Mouse (Mus musculus) skeletal muscle tissue, adult 2 months (tissue): Measurements from ENCODE around the gene Cnrip1.
"Not testable (repeated sequence)": the region's sequence is repeated elsewhere in the genome, so short reads cannot be mapped to it uniquely, and the experiment has no call there.

Experiments used
- DNase-seq: peaks from one replicate; pipeline ENCODE4 v3.0.0-alpha.2; 2012; ENCODE audit warnings: low read depth, low spot score

Cnrip1 gene

DNA sequence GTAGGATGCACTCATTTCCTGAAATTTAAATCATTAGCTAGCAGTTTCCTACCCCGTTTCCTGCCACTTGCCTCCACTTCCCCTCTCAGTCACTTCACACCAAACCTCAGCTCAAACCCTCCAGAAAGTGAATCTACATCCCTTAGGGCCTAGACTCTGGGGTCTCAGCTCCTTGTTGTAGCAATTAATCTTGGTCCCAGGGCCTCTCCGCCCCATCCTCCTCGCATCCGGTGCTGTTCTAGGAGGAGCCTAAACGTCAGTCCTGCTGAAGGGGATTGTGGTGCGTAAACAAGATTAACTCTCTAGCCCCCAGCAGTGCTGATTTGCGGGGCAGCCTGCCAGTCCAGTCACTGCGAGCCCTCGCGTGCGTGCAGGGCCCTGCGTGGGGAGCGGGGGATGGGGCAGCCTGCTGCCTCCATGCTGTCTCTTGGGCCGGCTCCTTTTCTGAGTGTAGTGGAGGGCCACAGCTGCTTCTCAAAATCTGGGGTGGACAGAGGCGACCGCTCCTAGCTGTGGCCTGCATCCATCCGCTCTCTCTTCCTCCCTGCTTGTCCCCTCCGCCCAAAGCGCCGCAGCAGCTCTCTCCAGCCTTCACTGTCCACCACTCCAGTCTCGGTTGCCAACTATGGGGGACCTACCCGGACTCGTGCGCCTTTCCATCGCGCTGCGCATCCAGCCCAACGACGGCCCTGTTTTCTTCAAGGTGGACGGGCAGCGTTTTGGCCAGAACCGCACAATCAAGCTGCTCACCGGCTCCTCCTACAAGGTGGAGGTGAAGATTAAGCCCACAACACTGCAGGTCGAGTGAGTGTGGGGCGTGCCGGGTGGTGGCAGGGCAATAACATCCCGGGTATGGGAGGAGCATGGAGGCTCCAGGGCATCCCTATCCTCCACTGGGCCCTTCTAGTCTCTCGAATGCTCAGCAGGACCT, at the start of gene Cnrip1, which contains the start of gene Plek:
Cnrip1 (plus strand) TSS at position 42 of the 931 bp plus-strand sequence.
Plek (minus strand) TSS at position 837 of the 931 bp plus-strand sequence.
- DNase-seq = peak; percentile 50

DNA sequence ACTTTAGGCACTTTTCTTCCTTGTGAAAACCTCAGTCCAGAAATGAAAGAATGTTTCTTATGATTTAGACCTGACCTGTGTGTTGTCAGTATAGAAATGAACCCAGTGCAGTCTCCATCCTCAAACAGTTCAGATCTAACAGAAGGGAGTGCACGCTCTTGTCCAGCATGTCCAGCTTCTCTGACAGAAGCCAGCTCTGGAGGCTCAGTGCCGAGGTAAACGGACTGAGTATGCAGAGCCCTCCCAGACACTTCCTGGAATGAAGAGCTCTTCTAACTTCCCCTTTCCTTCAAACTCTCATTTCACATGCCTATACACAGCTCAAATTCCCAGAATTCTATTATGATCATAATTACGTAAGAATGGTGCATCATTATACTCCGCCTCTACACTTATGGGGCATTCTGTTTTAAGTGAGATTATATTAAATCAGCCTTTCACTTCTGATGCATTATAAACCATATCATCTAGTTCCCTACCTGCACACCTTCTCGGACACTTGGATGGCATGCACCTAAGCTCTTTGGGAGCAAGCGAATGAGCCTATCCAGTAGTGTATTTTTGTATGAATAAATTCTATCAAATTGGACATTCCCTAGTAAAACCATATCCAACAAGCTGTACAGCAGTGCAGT, 48.5 kb upstream of the Cnrip1 start:
- no peak for DNase-seq

DNA sequence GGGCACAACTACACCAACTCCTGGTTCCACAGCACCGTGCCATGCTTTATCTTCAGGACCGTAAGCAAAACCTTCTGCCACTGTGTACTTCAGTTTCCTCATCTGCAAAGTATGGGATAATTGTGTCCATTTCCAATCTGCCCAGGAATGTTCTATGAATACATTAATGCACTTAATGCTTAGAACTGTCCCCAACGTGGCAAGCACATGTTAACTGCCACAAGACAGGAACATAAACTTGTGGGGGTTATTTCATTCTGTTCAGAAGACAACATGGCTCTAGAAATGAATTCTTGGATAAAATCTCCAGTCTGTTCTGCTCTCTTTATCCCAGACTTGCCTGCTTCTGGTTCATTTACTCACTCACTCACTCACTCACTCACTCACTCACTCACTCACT, 47.6 kb upstream of the Cnrip1 start:
- no peak for DNase-seq

DNA sequence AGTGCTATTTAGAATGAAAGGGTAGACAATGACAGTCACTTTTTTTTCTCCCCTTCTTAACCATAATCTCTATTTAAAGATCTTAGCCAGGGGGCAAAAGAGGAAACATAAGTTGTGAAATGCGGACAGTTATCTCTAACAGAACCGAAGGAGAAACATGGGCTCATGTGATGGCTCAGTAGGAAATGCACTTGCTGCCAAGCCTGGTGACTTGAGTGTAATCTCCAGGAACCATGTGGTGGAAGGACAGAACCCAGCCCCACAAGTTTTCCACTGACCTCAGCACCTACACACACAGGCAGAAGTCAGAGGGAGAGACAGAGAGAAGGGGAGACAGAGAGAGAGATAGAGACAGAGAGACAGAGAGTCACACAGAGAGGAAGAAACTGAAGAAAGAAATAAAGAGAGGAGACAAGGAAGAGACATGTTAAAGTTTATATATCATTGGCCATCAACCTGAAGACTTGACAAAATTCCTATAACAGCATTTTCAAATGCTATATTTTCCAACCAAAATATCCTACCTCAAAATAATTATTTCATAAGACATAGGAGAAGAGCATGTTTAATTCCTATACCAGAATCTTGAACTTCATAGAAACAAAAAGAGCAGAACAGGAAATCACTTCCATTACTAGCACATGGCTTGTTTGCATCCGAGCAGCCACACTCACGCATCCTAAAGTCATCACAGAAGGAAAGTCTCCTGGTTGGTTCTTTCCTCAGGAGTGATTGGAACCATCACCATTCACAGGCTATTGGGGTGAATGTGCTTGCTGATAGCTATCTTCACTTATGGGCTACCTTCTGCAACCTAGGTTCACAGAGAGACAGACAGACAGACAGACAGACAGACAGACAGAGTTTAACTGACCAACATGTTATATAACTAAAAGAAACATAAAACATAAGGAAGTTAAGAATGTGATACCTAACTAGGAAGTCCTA, 46.2 kb upstream of the Cnrip1 start:
- peak; percentile 47 for DNase-seq

DNA sequence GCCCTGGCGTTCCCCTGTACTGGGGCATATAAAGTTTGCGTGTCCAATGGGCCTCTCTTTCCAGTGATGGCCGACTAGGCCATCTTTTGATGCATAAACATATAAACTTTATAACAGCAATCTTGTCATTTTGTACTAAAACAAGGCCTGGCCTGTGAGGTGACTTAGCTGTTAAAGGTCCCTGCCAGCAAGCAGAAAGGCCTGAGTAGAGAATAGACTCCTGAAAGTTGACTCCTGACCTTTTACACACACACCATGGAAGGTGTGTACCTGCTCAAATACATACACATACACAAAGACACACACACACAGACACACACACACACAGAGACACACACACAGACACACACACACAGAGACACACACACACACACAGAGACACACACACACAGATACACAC, 44.9 kb upstream of the Cnrip1 start:
- DNase-seq = not testable (repeated sequence)

DNA sequence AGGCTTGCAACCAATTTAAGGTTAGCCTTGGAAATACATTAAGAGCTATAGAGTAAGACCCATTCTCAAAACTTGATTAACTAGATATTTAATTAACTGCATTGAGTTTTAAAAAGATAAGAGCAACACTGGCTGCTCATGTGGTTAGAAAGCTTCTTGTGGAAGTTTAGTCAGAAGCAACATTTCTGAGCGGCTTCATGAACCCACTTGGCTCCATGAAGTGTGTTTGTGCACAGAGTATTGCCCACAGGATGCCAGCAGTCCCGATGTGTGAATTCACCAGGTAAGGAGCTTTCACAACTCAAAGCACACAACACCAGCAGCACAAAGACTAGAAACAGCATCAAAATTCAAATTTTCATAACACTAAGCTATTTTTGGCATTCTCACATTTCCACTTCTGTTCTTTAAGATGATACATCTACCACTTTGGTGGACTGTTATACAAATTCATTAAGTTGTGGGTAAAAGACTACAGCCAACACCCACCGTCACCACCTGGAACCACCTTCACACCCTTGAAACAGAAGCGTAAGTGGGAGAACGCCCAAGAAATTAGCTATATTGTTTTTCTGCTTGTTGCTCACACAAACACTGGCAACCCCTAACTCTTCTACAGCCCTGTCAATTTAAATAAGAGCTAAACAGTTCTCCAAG, 43.7 kb upstream of the Cnrip1 start:
- DNase-seq = no peak

DNA sequence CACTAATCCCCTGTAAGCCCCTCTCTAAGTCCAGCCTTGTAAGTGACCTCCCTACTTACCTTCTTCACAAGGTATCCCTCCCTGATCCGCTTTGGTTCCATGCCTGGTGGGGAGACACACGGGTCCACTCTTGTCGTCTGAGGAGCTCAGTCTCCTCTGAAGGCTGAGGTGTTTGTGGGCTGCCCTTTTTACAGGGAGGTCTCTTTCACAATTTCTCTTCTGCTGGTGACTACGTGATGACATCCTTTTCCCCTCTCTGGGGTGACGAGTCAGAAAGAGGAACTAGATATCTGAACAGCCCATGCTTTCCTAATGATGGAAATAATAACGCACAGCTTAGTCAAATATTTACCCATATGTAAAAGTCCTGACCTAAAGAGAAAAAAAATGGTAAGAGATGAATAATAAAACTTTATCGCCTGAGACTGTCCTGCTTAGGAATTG, 42.9 kb upstream of the Cnrip1 start:
- DNase-seq = peak; percentile 37

DNA sequence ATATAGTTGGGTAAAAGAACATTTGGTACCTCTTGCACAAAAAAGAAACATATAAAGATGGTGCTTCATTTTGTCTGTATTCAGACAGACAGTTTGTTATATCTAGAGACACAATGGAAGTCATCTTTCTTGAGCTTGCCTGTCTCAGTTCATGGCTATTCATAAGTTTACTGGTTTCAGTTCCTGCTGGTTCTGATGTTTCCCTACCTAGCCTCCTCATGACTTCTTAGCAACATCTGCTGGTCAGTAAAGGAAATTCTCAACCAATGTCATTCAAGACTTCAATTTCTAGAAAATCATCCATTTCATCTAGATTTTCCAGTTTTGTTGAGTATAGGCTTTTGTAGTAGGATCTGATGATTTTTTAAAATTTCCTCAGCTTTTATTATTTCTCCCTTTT, 38.4 kb upstream of the Cnrip1 start:
- no peak for DNase-seq

DNA sequence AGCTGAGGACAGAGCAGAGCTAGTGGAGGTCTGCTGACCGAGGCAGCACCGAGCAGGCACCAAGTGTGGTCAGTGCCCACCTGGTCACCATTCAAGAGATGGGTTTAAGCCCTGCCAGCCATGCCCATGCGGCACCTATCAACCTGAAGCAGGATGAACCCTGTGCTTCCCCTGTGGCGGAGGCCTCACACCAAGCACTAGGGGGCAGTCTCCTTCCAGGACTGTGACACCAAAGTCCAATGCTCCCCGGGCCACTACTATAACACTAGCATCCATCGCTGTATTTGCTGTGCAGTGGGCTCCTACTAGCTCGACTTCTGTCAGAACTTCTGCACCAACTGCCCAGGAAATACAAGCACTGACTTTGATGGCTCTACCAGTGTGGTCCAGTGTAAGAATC, 32.1 kb upstream of the Cnrip1 start:
- DNase-seq = no peak

DNA sequence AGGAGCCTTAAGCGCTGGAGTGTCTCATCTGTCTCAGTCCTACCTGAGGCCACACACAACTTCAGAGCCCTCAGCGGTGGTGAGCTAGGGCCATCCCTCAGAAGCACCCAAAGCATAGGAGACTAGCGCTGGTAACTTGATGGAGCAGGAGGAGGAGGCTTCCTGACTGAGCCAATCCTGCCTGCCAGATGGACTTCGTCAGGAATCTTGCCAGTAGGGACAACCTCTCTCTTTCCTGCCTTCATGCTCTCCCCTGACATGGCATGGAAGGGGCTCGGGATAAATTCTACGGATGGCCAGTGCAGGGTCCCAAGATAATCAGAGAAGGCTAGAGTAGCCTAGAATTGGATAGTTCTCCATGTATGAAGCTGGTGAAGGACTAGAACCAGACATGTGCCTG, 28.2 kb upstream of the Cnrip1 start:
- no peak for DNase-seq

DNA sequence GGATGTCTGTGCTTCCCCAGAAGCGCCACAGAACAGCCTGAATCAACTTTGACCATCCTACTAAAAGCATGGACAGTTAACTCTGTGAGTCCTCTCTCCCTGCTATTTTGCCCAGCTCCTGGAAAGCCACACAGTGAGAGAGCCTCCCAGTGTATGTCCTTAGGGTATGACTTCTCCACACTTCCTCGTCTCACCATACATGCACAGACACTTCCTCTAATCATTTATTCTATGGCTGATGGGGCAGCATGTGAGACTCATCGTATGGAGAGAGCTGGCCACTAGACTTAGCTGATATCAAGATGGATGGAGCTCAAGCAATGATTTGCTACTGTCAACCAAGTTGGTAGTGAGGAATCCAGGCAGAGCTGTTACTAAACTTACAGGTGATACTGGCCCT, 27.4 kb upstream of the Cnrip1 start:
- no peak for DNase-seq

DNA sequence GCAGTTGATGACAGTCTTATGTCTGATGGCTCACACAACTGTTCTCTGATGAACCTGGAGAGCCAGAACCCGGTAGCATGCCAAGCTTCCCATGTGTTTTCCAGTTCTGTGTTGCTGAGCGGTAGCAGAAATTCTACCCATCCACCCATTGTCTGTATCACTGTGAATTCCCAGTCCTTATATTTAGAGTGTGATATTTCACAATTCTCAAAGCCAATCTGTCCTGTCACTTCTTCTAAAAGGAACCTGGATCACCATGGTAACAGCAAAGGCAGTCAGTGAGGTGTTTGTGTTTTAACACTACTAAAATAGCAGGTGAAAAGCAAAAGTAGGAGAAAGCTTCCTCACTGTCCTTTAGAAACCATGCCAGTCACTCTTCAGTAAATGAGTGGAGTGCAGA, 5.6 kb upstream of the Cnrip1 start:
- DNase-seq = no peak

DNA sequence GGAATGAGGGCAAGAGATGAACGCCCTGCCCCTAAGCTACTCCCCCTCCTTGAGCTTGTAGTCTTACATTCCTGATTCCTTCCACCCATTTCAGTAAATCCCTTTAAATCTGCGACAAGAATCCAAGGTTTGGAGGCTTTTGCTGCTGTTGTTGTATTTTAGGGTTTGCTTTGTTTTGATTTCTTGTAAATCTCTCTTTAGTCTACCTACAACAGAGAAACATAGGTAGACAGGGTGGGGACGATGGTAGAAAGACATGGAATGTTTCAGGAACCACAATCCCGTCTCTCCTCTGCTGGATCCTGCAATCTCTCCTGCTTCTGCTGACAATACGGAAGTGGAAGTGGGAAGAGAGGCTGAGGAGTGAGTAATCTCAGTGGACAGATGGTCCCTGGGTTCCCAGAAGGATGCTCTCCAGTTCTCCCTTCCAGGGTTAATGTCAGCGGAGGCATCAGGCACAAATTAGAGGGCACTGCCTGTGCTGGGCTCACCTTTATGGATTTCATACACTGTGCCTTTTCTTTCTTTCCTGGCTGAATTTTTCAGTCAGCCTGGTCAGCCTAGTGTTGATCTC, 1.2 kb downstream of the Cnrip1 start:
- DNase-seq = no peak

DNA sequence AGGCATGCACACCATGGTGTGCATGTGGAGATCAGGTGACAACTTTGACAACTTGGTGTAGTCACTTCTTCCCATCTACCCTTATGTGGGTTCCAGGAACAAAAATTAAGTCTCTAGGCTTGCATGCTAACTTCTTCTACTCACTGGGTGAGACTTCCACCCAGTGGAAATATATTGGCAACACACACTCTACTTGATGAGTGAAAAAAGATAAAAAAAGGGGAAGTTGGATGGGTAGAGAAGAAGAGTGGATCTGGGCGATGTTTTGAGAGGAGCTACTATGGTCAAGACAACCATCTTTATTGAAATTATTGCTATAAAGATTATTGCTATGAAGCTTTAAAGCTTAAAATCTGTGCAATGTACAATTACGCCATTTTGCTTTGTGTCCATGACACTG, 18.0 kb downstream of the Cnrip1 start:
- not testable (repeated sequence) for DNase-seq

DNA sequence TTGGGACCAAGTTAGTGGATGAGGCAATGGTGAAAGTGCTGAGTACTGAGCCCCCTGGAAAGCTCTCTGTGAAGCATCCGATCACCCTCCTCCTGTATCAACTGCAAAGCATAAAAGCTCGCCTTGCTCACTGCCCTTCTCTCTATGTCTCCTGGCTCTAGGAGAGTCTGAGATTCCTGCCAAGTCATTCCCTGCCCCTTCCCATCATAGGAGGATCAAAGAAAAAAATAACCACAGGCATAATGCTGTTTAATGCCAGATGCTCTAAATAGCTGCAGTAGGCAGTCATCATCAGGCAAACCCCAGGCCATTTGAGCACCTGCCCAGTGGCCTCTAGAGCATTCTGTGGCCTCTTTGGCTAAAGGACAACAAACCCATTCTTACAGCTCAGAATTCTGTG, 24.3 kb downstream of the Cnrip1 start:
- DNase-seq = peak; percentile 81

DNA sequence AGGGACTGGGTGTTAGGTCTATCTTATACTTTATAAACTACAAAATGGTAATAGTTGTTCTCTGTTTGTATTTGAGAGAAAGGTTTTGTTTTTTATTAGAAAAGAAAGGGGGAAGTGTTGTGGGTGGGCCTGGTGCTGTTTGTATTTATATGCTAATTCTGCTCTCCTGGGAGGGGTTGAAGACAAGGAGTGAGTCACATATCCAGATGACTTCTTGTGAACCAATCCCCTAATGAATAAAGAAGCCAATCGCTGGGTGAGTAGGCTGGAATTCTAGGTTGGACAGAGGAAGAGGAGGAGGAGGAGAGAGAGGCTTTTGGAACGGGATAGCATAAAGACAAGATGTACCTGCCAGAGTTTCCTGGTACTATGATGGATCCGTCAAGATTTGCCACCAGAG, 30.7 kb downstream of the Cnrip1 start:
- DNase-seq = no peak

DNA sequence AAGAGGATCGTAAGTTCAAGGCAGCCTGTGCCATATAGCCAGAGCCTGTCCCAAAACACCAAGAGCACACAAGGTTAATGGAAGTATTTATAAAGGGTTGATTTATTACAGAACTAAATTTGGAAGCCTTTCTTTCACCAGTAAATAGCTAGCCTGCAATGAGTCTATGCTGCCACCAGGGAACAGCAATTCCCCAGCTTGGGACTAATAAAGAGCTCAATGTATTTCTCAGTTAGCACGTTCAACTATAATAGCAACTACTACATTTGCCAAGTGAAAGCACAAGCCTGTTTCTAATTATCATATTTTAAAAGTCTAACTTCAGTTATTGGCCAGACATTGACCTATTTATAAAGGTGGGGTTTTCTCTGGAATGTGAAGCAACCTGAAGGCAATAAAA, 31.6 kb downstream of the Cnrip1 start:
- DNase-seq = no peak

DNA sequence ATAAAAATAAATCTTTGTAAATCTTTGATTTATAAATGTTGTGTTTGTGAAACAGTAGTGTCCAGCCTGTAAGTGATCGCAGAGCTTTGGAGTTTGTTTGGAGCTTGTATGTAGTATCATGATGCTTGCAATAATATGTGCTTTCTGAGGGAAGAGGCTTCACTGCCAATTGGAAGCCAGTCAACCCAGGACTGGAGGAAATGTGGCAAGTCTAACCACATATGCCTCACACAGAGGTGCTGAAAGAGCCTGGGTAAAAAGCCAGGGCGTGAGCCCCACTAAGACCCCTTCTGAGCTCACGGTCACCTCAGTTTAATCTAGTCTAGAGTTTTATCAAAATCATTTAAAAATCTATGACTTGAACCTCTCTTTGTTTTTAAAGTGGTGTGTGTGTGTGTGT, 32.1 kb downstream of the Cnrip1 start:
- DNase-seq = no peak

DNA sequence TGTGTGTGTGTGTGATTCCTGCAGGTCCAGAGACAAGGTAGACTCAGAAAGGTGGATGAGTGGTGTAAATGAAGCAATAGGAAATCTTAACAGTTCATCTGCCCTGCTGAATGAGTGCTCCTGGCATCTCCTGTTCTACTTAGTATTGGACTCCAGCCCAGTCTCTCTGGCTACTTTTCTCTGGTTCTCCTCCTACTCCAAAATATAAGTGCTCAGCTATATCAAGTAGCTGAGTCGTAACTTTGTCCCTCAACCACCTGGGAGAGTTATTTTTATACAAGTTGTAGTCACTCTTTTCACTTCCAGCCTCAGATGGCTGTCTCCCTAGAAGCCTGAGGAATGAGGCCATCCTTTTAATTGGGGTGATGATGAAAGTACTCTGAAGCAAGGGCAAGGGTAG, 32.5 kb downstream of the Cnrip1 start:
- DNase-seq = peak; percentile 82

DNA sequence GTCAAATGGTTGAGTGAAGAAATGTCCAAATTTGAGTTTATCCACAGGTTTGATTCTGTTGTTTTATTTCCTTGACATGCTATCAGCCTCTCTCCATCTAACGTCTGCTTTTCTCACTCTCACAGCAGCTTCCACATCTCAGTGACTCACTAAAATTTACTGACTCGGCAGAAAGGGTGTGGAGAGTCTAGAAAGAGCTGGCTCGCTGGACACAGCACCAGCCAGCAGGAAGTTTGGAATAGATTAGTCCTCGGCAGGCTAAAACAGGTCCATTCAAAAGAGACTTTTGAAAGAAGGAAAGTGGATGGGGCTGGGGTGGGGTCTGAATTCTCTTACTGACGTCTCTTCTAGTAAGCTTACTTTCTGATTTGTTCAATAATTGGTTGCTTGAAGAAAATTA, 34.7 kb downstream of the Cnrip1 start:
- DNase-seq = peak; percentile 27

DNA sequence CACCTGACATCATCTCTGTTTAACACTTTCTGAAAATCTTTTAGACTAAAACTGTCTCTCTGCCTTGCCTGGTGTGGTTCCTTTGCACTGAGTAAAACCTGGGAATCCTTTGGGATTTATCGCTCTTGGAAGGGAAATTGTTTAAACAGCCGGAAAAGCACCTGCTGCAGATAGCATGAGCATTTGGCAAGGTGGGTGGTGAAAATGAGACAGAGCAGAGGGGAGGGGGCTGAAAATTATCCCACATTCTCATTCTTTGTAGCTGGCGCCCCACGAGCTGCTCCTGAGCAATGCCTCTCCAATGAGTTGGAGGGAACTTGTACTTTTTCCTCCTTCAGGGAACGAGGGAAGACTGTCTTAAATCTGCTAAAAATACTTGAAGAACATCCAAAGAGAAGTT, 55.5 kb downstream of the Cnrip1 start:
- DNase-seq = no peak
